Mouse (Mus musculus) forebrain, embryonic 16.5 days (tissue): ENCODE results near the gene Zfp579. TPM values are rescaled to one million over a fixed set of nuclear protein-coding genes. Genes with fewer than 3 reads are reported as not detected.

Experiments
- ATAC-seq: fragments of 200-750 bp; cut with Nextera tagmentation; 2 replicates; pipeline ENCODE4 v1.8.0; 2017; ENCODE audit warnings: mild to moderate bottlenecking, moderate library complexity
- H3K27ac ChIP-seq: fragments of 300-500 bp; sonication (generic); 2 replicates; pipeline ENCODE4 v1.5.1; 2014; ENCODE audit warnings: low read length, control low read depth
- H3K27me3 ChIP-seq: fragments of 300-500 bp; sonication (generic); replicated peaks from 2 replicates; pipeline ENCODE4 v1.6.1; 2014; ENCODE audit warnings: low read length; ENCODE audit not compliant: control insufficient read depth, insufficient read depth
- H3K36me3 ChIP-seq: fragments of 300-500 bp; sonication (generic); 2 replicates; pipeline ENCODE4 v1.6.1; 2014; ENCODE audit not compliant: control insufficient read depth, insufficient read depth
- H3K4me1 ChIP-seq: fragments of 300-500 bp; sonication (generic); replicated peaks from 2 replicates; pipeline ENCODE4 v1.6.1; 2014; ENCODE audit warnings: low read length; ENCODE audit not compliant: control insufficient read depth, insufficient read depth
- H3K4me2 ChIP-seq: fragments of 300-500 bp; sonication (generic); 2 replicates; pipeline ENCODE4 v1.6.1; 2014; ENCODE audit warnings: mild to moderate bottlenecking, low read length, control low read depth
- H3K4me3 ChIP-seq: fragments of 300-500 bp; sonication (generic); replicated peaks from 2 replicates; pipeline ENCODE4 v1.5.1; 2014; ENCODE audit warnings: mild to moderate bottlenecking, low read length, control low read depth
- H3K9ac ChIP-seq: fragments of 300-500 bp; sonication (generic); replicated peaks from 2 replicates; pipeline ENCODE4 v1.6.1; 2014; ENCODE audit warnings: low read depth, low read length, control low read depth
- H3K9me3 ChIP-seq: fragments of 300-500 bp; sonication (generic); 2 replicates; pipeline ENCODE4 v1.6.1; 2016; ENCODE audit warnings: low read length; ENCODE audit not compliant: control insufficient read depth
- WGBS: fragments of 180-500 bp; shearing (Covaris S2); extraction: QIAGEN DNeasy Blood & Tissue Kit; methylation state at CpG from one replicate; pipeline ENCODE4 v1.1.7; 2014; 5-methylcytosine and 5-hydroxymethylcytosine counted together
- polyA plus RNA-seq: library from polyadenylated mRNA; unstranded; fragments of >200 nt; fragmentation: Nextera tagmentation; extraction: Ambion mirVana; gene quantifications from 2 replicates; pipeline ENCODE4 v1.2.1, GENCODE M21; 2015

The Zfp579 gene
- polyA plus RNA-seq, 1 experiment from 2014 or later: 62.2 TPM

GRCm38 (mm10) chr7:4999876-5000275 lies 3.9 kb upstream of the Zfp579 start:
- Histone ChIP-seq H3K9ac (no peak overlapping the region), H3K4me2 (no peak overlapping the region), H3K36me3 (no peaks in the 10 kb centered on the region), H3K4me3 (no peak overlapping the region), H3K27ac (no peak overlapping the region), H3K4me1 (peaks cover 17% of the 10 kb centered on the region), H3K9me3 (no peaks in the 10 kb centered on the region), H3K27me3 (no peaks in the 10 kb centered on the region)
- 64% methylated on average over 2 of the region's 2 CpGs for WGBS
- no peak for ATAC-seq

GRCm38 (mm10) chr7:4996934-4997333 lies 976 bp upstream of the Zfp579 start:
- H3K4me1 ChIP-seq: peaks cover 39% of the 10 kb centered on the region
- peak overlapping the region; percentile 55 for H3K4me3 ChIP-seq
- no peak for ATAC-seq
- H3K4me2 ChIP-seq: peak overlapping the region; percentile 90
- no peaks in the 10 kb centered on the region for H3K27me3 ChIP-seq
- no peaks in the 10 kb centered on the region for H3K9me3 ChIP-seq
- 66% methylated on average over 6 of the region's 8 CpGs for WGBS
- H3K9ac ChIP-seq: peak overlapping the region; percentile 73
- peaks cover 14% of the 10 kb centered on the region for H3K36me3 ChIP-seq
- H3K27ac ChIP-seq: no peak overlapping the region

GRCm38 (mm10) chr7:4995268-4996002 lies 523 bp downstream of the Zfp579 start:
- peak overlapping the region; percentile 73 for H3K9ac ChIP-seq
- H3K4me2 ChIP-seq: peak overlapping the region; percentile 90
- ATAC-seq: peak; percentile 2
- H3K4me3 ChIP-seq: peak overlapping the region; percentile 55
- H3K27ac ChIP-seq: peak overlapping the region; percentile 33
- H3K9me3 ChIP-seq: no peaks in the 10 kb centered on the region
- H3K4me1 ChIP-seq: peaks cover 39% of the 10 kb centered on the region
- peaks cover 21% of the 10 kb centered on the region for H3K36me3 ChIP-seq
- H3K27me3 ChIP-seq: no peaks in the 10 kb centered on the region
- WGBS: 4% methylated on average over 19 of the region's 19 CpGs

GRCm38 (mm10) chr7:4993999-4994788 lies 1.8 kb downstream of the Zfp579 start:
- Histone ChIP-seq H3K27me3 (no peaks in the 10 kb centered on the region), H3K9ac (no peak overlapping the region), H3K36me3 (peaks cover 21% of the 10 kb centered on the region), H3K4me3 (peak overlapping the region; percentile 2; the same call in 1 of the 2 replicates), H3K27ac (no peak overlapping the region), H3K4me1 (peaks cover 39% of the 10 kb centered on the region), H3K9me3 (no peaks in the 10 kb centered on the region), H3K4me2 (peak overlapping the region; percentile 90)
- WGBS: 55% methylated on average over 58 of the region's 59 CpGs
- ATAC-seq: no peak

GRCm38 (mm10) chr7:4993347-4993998 lies 2.5 kb downstream of the Zfp579 start:
- Histone ChIP-seq H3K9ac (no peak overlapping the region), H3K4me1 (peaks cover 39% of the 10 kb centered on the region), H3K4me3 (no peak overlapping the region), H3K27ac (no peak overlapping the region), H3K36me3 (peaks cover 21% of the 10 kb centered on the region), H3K9me3 (no peaks in the 10 kb centered on the region), H3K27me3 (no peaks in the 10 kb centered on the region), H3K4me2 (peak overlapping the region; percentile 90)
- ATAC-seq: no peak
- 42% methylated on average over 55 of the region's 55 CpGs for WGBS

GRCm38 (mm10) chr7:4988250-4988649 lies 7.7 kb downstream of the Zfp579 start:
- Histone ChIP-seq H3K27me3 (no peaks in the 10 kb centered on the region), H3K27ac (no peak overlapping the region), H3K36me3 (peaks cover 15% of the 10 kb centered on the region), H3K9ac (no peak overlapping the region), H3K9me3 (no peaks in the 10 kb centered on the region), H3K4me1 (peaks cover 6% of the 10 kb centered on the region; the same call in 1 of the 2 replicates), H3K4me3 (no peak overlapping the region), H3K4me2 (no peak overlapping the region)
- WGBS: 78% methylated on average over 2 of the region's 2 CpGs
- no peak for ATAC-seq

GRCm38 (mm10) chr7:4976832-4977231 lies 19.1 kb downstream of the Zfp579 start:
- H3K27ac ChIP-seq: no peak overlapping the region
- no peak overlapping the region for H3K4me3 ChIP-seq
- 91% methylated on average over 7 of the region's 7 CpGs for WGBS
- H3K4me2 ChIP-seq: no peak overlapping the region
- H3K36me3 ChIP-seq: no peaks in the 10 kb centered on the region
- no peaks in the 10 kb centered on the region for H3K27me3 ChIP-seq
- peaks cover 4% of the 10 kb centered on the region; the same call in 1 of the 2 replicates for H3K9me3 ChIP-seq
- ATAC-seq: no peak
- H3K4me1 ChIP-seq: no peaks in the 10 kb centered on the region
- no peak overlapping the region for H3K9ac ChIP-seq

- no peak for ATAC-seq
- H3K4me1 ChIP-seq: no peaks in the 10 kb centered on the region
- no peak overlapping the region for H3K4me2 ChIP-seq
- H3K9me3 ChIP-seq: peaks cover 4% of the 10 kb centered on the region; the same call in 1 of the 2 replicates
- 63% methylated on average over 4 of the region's 4 CpGs for whole genome bisulfite sequencing
- no peaks in the 10 kb centered on the region for H3K27me3 ChIP-seq
- H3K36me3 ChIP-seq: no peaks in the 10 kb centered on the region
- no peak overlapping the region for H3K9ac ChIP-seq
- no peak overlapping the region for H3K27ac ChIP-seq
- H3K4me3 ChIP-seq: no peak overlapping the region
These were observed 20.5 kb downstream of the Zfp579 start for GRCm38 (mm10) chr7:4975455-4975854.
